Mouse (Mus musculus): ENCODE measurements around the gene Gemin5. TPM values are rescaled to one million over a fixed set of nuclear protein-coding genes. Genes with fewer than 3 reads are reported as not detected.
"Not testable (repeated sequence)": the region's sequence is repeated elsewhere in the genome, so short reads cannot be mapped to it uniquely, and the experiment has no call there.

The Gemin5 gene
- polyA plus RNA-seq, 1 experiment from 2014 or later: 12.5 TPM

GRCm38 (mm10) chr11:58104351-58104791, 64.0 kb downstream of the Gemin5 start:
- under 1% methylated on average over 24 of the region's 24 CpGs for WGBS
- ATAC-seq (ENCODE audit: low FRiP score) (0 out of 2 replicates have a peak, but pooled peaks have one; percentile 39), DNase-seq (ENCODE audit: low spot score) (peak; percentile 40)
- H3K9ac ChIP-seq: peak overlapping the region; percentile 79
- peak overlapping the region; percentile 73 for H3K4me2 ChIP-seq (replicated peaks)
- H3K4me3 ChIP-seq (replicated peaks; ENCODE audit: low read length): peak overlapping the region; percentile 72
- no peaks in the 10 kb centered on the region for H3K9me3 ChIP-seq (ENCODE audit: control insufficient read depth, low read length)
- H3K4me1 ChIP-seq (replicated peaks; ENCODE audit: control insufficient read depth, insufficient read depth, low read length): peaks cover 22% of the 10 kb centered on the region
- H3K27me3 ChIP-seq (ENCODE audit: control insufficient read depth, insufficient read depth, low read length): no peaks in the 10 kb centered on the region
- peak overlapping the region; percentile 83 for H3K27ac ChIP-seq
- H3K36me3 ChIP-seq (replicated peaks; ENCODE audit: control insufficient read depth, insufficient read depth): no peaks in the 10 kb centered on the region

- Histone ChIP-seq H3K9me3 (ENCODE audit: control insufficient read depth, low read length) (no peaks in the 10 kb centered on the region), H3K9ac (peak within 1 kb of the TSS; percentile 79), H3K4me2 (replicated peaks) (peak within 1 kb of the TSS; percentile 73), H3K36me3 (replicated peaks; ENCODE audit: control insufficient read depth, insufficient read depth) (no peaks in the 10 kb centered on the region), H3K4me1 (replicated peaks; ENCODE audit: control insufficient read depth, insufficient read depth, low read length) (peaks cover 22% of the 10 kb centered on the region), H3K27me3 (ENCODE audit: control insufficient read depth, insufficient read depth, low read length) (peaks cover 2% of the 10 kb centered on the region; the same call in 1 of the 2 replicates), H3K4me3 (replicated peaks; ENCODE audit: low read length) (peak within 1 kb of the TSS; percentile 72), H3K27ac (peak within 1 kb of the TSS; percentile 83)
- under 1% methylated on average over 54 of the region's 55 CpGs for WGBS
- DNase-seq (ENCODE audit: low spot score) (peak; percentile 100), ATAC-seq (ENCODE audit: low FRiP score) (peak; percentile 97)
Observed at GRCm38 (mm10) chr11:58103697-58104306, 64.5 kb downstream of the Gemin5 start, which contains the start of gene Cnot8. TSS of gene Cnot8 (plus strand) at chr11:58104153.

GRCm38 (mm10) chr11:58103344-58103653, 65.0 kb downstream of the Gemin5 start:
- peaks cover 22% of the 10 kb centered on the region for H3K4me1 ChIP-seq (replicated peaks; ENCODE audit: control insufficient read depth, insufficient read depth, low read length)
- no peak for DNase-seq (ENCODE audit: low spot score)
- no peaks in the 10 kb centered on the region for H3K9me3 ChIP-seq (ENCODE audit: control insufficient read depth, low read length)
- WGBS: 65% methylated on average over 13 of the region's 13 CpGs
- ATAC-seq (ENCODE audit: low FRiP score): peak; percentile 59
- H3K4me3 ChIP-seq (replicated peaks; ENCODE audit: low read length): peak overlapping the region; percentile 72
- peak overlapping the region; percentile 68; the same call in 1 of the 2 replicates for H3K27ac ChIP-seq
- peak overlapping the region; percentile 61 for H3K4me2 ChIP-seq (replicated peaks)
- peak overlapping the region; percentile 62 for H3K9ac ChIP-seq
- no peaks in the 10 kb centered on the region for H3K36me3 ChIP-seq (replicated peaks; ENCODE audit: control insufficient read depth, insufficient read depth)
- peaks cover 7% of the 10 kb centered on the region; the same call in 1 of the 2 replicates for H3K27me3 ChIP-seq (ENCODE audit: control insufficient read depth, insufficient read depth, low read length)

GRCm38 (mm10) chr11:58102581-58103343, 65.6 kb downstream of the Gemin5 start:
- ATAC-seq (ENCODE audit: low FRiP score): no peak
- peak overlapping the region; percentile 62; the same call in 1 of the 2 replicates for H3K9ac ChIP-seq

GRCm38 (mm10) chr11:58102146-58102545, 66.2 kb downstream of the Gemin5 start:
- Histone ChIP-seq H3K4me2 (replicated peaks) (no peak overlapping the region), H3K27me3 (ENCODE audit: control insufficient read depth, insufficient read depth, low read length) (peaks cover 12% of the 10 kb centered on the region), H3K9ac (no peak overlapping the region), H3K9me3 (ENCODE audit: control insufficient read depth, low read length) (no peaks in the 10 kb centered on the region), H3K27ac (no peak overlapping the region), H3K4me3 (replicated peaks; ENCODE audit: low read length) (no peak overlapping the region), H3K4me1 (replicated peaks; ENCODE audit: control insufficient read depth, insufficient read depth, low read length) (peaks cover 22% of the 10 kb centered on the region), H3K36me3 (replicated peaks; ENCODE audit: control insufficient read depth, insufficient read depth) (no peaks in the 10 kb centered on the region)
- ATAC-seq (ENCODE audit: low FRiP score): no peak
- DNase-seq (ENCODE audit: low spot score): no peak
- WGBS: 75% methylated on average over 3 of the region's 3 CpGs

More at GRCm38 (mm10) chr11:58102581-58103343, 65.6 kb downstream of the Gemin5 start:
- Histone ChIP-seq H3K4me2 (replicated peaks) (peak overlapping the region; percentile 61), H3K27ac (no peak overlapping the region), H3K27me3 (ENCODE audit: control insufficient read depth, insufficient read depth, low read length) (peaks cover 12% of the 10 kb centered on the region), H3K4me3 (replicated peaks; ENCODE audit: low read length) (peak overlapping the region; percentile 72; the same call in 1 of the 2 replicates), H3K9me3 (ENCODE audit: control insufficient read depth, low read length) (no peaks in the 10 kb centered on the region), H3K4me1 (replicated peaks; ENCODE audit: control insufficient read depth, insufficient read depth, low read length) (peaks cover 23% of the 10 kb centered on the region), H3K36me3 (replicated peaks; ENCODE audit: control insufficient read depth, insufficient read depth) (no peaks in the 10 kb centered on the region)
- DNase-seq (ENCODE audit: low spot score): no peak
- WGBS: 90% methylated on average over 9 of the region's 9 CpGs

- H3K27me3 ChIP-seq (ENCODE audit: control insufficient read depth, insufficient read depth, low read length): peaks cover 12% of the 10 kb centered on the region
- H3K4me2 ChIP-seq (replicated peaks): no peak overlapping the region
- H3K4me3 ChIP-seq (replicated peaks; ENCODE audit: low read length): no peak overlapping the region
- 88% methylated on average over 4 of the region's 4 CpGs for WGBS
- H3K9ac ChIP-seq: no peak overlapping the region
- peaks cover 22% of the 10 kb centered on the region for H3K4me1 ChIP-seq (replicated peaks; ENCODE audit: control insufficient read depth, insufficient read depth, low read length)
- no peak overlapping the region for H3K27ac ChIP-seq
- H3K9me3 ChIP-seq (ENCODE audit: control insufficient read depth, low read length): no peaks in the 10 kb centered on the region
- ATAC-seq (ENCODE audit: low FRiP score) (no peak), DNase-seq (ENCODE audit: low spot score) (no peak)
- H3K36me3 ChIP-seq (replicated peaks; ENCODE audit: control insufficient read depth, insufficient read depth): no peaks in the 10 kb centered on the region
Observed at GRCm38 (mm10) chr11:58101194-58101720, 67.1 kb downstream of the Gemin5 start.

- Histone ChIP-seq H3K4me2 (replicated peaks) (no peak overlapping the region), H3K9ac (no peak overlapping the region), H3K27ac (no peak overlapping the region), H3K36me3 (replicated peaks; ENCODE audit: control insufficient read depth, insufficient read depth) (no peaks in the 10 kb centered on the region), H3K4me1 (replicated peaks; ENCODE audit: control insufficient read depth, insufficient read depth, low read length) (peaks cover 16% of the 10 kb centered on the region), H3K27me3 (ENCODE audit: control insufficient read depth, insufficient read depth, low read length) (peaks cover 12% of the 10 kb centered on the region), H3K9me3 (ENCODE audit: control insufficient read depth, low read length) (no peaks in the 10 kb centered on the region), H3K4me3 (replicated peaks; ENCODE audit: low read length) (no peak overlapping the region)
- ATAC-seq (ENCODE audit: low FRiP score) (no peak), DNase-seq (ENCODE audit: low spot score) (no peak)
- WGBS: 81% methylated on average over 2 of the region's 2 CpGs
Observed at GRCm38 (mm10) chr11:58100006-58100405, 68.3 kb downstream of the Gemin5 start.

- H3K9me3 ChIP-seq (ENCODE audit: control insufficient read depth, low read length); DNase-seq (ENCODE audit: low spot score); H3K4me3 ChIP-seq (replicated peaks; ENCODE audit: low read length); H3K4me1 ChIP-seq (replicated peaks; ENCODE audit: control insufficient read depth, insufficient read depth, low read length); H3K9ac ChIP-seq; H3K27ac ChIP-seq; H3K36me3 ChIP-seq (replicated peaks; ENCODE audit: control insufficient read depth, insufficient read depth); ATAC-seq (ENCODE audit: low FRiP score): not testable (repeated sequence)
- 69% methylated on average over 5 of the region's 5 CpGs for WGBS
- Histone ChIP-seq H3K27me3 (ENCODE audit: control insufficient read depth, insufficient read depth, low read length) (peaks cover 12% of the 10 kb centered on the region), H3K4me2 (replicated peaks) (peak overlapping the region; percentile 55; the same call in 1 of the 2 replicates)
Observed at GRCm38 (mm10) chr11:58098366-58098720, 70.0 kb downstream of the Gemin5 start.

Data from hindbrain, embryonic 14.5 days (tissue).